Mouse (Mus musculus): ENCODE measurements around the gene Xkr8.
"Not testable (repeated sequence)": the region's sequence is repeated elsewhere in the genome, so short reads cannot be mapped to it uniquely, and the experiment has no call there.

Gene Xkr8

DNA sequence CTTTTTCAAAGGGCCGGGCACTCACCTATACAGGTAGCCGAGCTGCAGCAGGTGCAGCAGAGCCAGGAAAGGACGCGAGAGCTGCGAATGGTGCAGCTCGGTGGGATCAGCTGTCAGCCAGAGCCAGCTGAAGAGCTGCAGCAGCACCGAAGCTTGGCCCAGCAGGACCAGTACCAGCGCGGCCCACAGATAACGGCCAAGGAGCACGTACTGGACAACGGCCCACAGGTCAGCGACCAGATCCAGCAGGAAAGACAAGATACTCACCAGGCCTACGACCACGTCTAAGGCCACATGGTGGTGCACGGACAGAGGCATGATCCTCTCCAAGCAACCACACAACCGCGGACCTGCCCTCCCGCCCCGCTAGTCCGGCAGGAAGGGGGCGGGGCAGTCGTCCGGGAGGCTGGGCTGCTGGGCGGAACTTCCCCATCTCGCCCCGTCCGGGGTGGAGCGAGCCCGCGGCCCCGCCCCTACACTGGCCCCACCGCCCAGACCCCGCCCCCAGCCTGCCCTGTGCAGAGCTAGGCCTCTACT lies at the start of gene Xkr8:
Gene Xkr8, minus strand, starts transcription at position 399 of the 537 bp plus-strand sequence.
- in situ Hi-C loops (cut with MseI, MboI), result no loop called here

DNA sequence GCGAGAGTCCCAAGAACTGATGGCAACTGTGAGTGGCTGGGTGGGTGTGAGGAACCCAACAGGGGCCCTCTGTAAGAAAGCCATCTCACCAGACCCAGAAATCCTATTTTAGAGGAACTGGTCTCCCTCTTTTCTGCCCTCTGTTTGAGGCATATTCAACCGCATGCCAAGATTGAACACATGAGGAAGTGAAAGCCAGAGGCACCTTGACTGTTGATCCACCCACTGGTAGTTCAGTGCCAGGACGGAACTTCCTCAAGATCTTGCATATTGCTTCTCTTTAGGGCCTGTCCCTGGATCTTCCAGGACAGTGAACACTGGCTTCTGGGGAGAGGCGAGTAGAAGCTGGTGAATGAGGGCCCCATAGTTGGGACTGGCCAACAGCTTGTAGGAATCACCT lies 47.9 kb upstream of the Xkr8 start:
- in situ Hi-C loops (cut with MseI, MboI), result no loop called here

DNA sequence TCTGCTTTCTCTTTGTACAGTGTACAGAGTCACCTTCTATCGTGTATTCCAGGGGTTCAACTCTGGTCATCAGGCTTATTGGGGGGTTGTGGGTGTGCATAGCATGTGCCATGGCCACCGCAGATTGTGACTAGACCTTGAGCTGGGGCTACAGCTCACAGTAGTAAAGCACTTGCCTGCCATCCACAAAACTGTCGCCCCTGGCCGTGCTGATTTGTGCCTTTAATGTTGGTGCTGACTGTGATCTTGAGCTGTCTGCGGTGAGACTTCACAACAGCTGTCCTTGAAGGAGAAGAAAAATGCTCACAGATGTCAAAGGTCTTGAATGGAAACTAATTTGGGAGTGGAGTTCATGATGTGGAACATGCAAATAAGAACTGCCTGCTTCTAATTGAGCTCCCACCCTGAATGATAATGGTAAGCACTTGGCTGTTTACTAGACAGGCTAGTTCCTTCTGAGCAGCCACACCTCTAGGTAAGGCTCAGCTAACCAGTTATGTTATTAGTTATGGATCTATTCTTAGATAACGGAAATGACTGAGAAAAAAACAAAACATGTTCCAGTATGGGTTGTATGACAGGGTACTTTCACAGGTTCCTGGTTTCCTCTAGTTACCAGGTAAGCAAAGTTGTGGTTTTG lies 46.3 kb upstream of the Xkr8 start:
- in situ Hi-C loops (cut with MseI, MboI), result loop anchor here in 1 of 2 experiments (5.0 kb wide), 1 partner anchor 39 kb away; no protein-coding TSS in a partner anchor

DNA sequence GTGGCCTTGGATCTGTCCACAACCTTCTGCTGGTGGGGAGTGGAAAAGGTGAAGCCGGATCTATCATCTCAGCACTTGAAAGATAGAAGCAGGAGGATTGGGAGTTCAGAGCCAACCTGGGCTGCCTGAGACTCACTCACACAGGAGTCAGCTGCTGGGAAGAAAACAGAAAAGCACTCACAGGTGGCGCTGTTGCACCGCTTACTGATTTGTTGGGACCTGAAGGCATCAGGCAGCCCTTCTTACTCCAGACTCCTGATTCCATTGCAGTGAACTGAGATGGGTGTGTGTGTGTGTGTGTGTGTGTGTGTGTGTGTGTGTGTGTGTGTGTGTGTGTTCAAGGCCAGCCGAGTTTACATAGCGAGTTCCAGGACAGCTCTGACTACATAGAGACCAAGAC lies 44.4 kb upstream of the Xkr8 start:
- in situ Hi-C loops (cut with MseI, MboI), result loop anchor here in 1 of 2 experiments (5.0 kb wide), 1 partner anchor 41 kb away; no protein-coding TSS in a partner anchor

DNA sequence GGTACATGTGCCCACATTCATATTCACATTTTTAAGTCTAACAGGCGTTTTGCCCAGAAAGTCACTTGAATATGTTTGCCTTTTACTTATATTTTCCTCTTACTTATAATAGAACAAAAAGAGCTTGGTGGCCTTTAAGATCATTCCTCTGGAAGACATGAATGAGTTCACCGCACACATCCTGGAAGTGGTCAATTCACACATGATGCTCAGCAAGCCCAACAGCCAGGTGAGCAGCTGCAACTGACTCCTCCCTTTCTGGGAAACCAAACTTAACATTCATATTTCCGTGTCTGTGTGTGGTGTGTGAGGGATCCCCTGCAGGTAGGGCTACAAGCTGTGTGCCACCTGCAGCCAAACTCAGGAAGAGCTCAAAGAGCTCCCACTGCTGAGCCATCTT lies 42.6 kb upstream of the Xkr8 start:
- in situ Hi-C loops (cut with MseI, MboI), result loop anchor here in 1 of 2 experiments (5.0 kb wide), 1 partner anchor 42 kb away; no protein-coding TSS in a partner anchor

DNA sequence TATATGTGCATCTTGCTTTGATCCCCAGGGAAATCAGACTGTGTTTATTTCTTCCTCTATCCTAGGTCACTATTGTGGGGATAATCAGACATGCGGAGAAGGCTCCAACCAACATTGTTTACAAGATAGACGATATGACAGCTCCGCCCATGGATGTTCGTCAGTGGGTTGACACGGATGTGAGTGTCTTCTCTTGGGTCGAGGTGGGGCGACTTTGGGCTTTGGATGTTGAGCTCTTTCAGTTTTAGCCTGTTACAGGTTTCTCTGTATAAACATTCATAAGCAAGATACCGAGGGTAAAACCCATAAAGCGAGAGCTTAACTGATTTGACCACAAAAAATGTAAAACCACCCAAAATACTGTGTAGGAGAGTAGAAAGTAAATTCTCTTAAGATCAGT lies 39.4 kb upstream of the Xkr8 start:
- in situ Hi-C loops (cut with MseI, MboI), result no loop called here

DNA sequence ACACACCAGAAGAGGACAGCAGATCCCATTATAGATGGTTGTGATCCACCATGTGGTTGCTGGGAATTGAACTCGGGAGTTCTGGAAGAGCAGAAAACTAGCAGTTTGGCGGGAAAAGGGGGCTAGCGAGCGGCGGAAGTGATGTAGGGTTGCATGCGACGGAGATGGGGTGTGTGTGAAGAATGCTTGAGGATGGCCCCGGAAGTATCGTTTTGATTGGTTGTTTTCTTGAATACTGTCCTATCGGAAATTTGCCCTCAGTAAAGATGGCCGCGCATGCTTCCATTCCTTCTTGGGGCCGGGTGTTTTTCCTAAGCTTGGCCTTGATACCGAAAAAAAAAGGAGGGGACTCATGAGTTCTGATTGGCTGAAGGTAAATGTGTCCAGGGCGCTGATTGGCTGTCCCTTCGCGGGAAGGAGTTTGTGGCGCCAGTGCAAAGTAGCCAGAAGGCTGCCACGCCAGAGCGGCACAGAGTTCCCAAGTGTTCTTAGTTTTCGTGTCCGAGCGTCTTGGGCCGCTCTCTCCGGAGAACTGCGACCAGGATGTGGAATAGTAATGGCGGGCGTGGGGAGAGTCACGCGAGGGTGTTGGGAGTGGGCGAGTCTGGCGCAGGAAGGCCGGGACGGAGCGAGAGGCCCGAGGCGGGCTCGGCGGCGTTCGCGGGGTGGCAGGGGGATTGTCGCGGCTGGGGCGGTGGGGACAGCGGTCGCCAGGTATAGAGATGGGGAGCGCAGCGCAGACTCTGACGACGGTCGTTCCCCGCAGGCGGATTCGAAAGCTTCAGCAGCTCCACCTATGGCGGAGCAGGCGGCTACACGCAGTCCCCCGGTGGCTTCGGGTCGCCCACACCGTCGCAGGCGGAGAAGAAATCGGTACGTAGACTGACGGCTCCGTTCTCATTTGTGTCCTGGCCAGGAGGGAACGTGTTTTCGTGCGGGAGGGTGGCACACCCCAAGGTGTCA lies 35.8 kb upstream of the Xkr8 start, which contains the start of gene Rpa2:
Gene Rpa2, plus strand, starts transcription at position 419 of the 963 bp plus-strand sequence.
- in situ Hi-C loops (cut with MseI, MboI), result no loop called here

DNA sequence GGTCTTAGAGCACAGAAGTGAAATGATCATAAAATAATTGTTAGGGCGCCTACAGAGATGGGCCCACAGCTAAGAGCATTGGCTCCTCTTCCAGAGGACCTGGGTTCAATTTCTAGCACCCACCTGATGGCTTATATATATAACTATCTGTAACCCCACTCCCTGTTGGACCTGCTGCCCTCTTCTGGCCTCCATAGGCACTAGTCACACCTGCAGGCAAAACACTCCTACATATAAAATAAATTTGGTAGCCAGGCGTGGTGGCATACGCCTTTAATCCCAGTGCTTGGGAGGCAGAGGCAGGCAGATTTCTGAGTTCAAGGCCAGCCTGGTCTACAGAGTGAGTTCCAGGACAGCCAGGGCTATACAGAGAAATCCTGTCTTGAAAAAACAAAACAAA lies 30.8 kb upstream of the Xkr8 start:
- in situ Hi-C loops (cut with MseI, MboI), result not testable (repeated sequence)

DNA sequence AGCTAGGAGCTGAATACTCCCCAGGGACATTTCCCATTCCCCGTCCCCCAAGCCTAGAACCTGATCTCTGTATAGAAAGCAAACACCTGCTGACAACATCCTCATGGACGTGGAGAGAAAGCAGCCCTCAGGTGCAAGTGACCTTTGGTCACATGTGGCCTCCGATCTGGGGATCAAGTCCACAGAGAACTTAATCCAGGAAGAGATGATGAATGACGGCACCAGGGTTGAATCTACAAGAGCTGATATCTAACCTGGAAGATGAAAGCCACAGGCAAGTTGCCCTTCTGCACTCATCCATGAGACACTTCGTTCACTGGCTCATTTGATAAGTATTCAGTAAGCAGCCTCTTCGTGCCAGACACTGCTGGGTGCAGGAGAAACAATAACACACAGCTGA lies 30.3 kb upstream of the Xkr8 start:
- in situ Hi-C loops (cut with MseI, MboI), result no loop called here

DNA sequence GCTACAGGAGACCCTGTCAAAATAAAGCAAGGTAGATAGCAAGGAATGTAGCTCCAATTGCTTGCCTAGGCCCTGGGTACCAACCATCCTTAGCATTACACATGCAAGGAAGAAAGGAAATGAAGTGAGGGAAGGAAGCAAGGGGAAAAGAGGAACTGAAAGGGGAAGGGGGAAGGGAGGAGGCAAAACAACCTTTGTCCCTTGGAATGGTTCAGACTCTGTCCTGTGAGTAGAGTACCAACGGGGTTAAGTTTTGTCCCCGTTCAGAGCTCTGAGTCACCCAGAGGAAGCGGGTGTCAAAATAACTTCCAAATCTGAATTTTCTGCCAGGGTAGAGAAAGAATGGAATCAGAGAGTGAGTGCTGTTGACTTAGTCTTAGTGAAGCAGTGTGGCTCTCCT lies 27.9 kb upstream of the Xkr8 start:
- in situ Hi-C loops (cut with MseI, MboI), result no loop called here

DNA sequence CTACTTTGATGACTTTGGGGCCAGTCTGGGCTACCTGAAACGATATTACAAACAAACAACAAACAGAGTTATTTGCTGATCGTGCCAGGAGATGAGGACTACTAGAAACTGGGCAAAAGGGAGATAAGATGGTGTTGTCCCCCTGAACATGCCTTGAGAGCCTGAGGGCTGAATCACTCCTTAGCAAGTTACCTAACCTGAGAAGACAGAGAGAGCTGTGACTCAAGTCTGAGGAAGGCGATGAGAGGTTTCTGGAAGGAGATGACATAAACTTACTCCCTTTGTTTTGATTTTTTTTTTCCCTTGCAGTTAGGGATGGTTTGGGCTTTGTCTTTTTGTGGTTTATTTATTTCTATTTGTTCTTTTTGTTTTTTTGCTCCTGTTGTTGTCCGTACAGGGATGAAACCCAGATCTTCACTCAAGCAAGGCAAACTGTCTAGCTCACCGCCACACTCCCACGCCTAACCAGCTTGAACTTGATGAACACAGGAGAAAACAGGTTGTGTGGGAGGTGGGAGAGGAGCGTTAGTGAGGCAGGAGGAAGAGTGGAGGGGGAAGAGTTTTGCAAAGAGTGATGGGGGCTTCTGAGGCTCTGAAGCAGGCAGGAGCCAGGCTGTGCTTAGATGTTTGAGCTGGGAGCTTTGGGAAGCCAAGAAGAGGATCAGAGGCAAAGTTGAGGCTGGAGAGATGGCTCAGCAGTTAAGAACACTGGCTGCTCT lies 25.4 kb upstream of the Xkr8 start:
- in situ Hi-C loops (cut with MseI, MboI), result no loop called here

DNA sequence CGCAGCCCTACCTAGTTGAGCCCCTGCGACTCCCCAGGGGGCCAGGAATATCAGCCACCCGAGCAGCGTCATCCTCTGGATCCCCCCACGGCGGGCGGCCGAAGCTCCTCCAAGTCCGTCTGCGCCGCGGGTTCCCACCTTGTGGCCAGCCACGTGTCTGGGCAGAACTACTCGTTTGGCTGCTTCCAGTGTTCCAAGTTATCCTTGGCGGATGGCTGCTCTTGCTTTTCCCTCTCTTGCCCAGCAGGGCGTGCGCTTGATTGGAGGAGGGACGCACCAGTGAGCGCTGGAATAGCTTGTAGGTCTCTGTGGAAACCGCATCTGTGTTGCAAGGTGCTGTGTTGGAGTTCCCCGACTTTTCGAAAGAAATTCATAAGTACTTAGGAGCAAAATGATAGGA lies 24.6 kb upstream of the Xkr8 start, which contains the start of gene Smpdl3b:
Gene Smpdl3b, minus strand, starts transcription at position 279 of the 400 bp plus-strand sequence.
- in situ Hi-C loops (cut with MseI, MboI), result no loop called here

DNA sequence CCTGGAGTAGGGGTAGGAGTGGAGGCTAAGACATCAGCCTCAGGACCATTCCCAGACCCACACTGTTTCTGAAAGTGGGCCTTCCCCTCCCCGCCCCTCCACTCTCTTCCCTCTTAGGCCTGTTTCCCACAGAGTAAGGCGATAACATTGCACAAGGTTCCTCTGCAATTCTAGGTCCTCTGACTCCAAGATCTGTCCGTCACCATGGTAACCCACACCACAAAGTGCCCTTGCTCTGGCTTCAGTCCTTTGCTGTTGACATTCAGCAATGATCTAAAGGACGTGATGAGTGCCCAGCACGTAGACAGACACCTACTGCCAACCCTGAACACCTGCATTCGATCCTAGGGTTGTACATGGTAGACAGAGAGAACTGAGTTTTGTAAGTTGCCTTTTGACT lies 20.6 kb upstream of the Xkr8 start:
- in situ Hi-C loops (cut with MseI, MboI), result no loop called here

DNA sequence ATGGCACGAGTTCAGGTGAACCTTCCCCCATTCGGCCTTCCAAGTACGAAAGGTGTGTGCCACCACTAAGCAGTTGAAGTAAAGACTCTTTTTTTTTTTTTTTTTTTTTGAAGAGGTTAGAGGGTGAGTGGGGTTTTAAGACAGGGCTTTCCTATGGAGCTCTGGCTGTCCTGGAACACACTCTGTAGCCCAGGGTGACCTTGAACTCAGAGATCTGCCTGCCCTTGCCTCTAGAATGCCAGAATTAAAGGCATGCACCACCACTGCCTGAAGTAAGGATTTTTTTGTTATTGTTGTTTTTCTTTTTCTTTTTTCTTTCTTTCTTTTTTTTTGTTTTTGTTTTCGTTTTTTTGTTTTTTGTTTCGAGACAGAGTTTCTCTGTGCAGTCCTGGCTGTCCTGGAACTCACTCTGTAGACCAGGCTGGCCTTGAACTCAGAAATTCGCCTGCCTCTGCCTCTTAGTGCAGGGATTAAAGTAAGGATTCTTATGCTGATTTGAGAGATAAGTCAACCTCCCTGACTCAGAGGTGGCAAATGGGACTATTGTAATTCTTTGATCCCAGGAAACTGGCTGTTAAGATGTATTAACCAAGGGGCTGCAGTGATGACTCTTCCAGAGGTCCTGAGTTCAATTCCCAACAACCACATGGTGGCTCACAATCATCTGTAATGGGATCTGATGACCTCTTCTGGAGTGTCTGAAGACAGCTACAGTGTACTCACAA lies 17.1 kb upstream of the Xkr8 start:
- in situ Hi-C loops (cut with MseI, MboI), result no loop called here

DNA sequence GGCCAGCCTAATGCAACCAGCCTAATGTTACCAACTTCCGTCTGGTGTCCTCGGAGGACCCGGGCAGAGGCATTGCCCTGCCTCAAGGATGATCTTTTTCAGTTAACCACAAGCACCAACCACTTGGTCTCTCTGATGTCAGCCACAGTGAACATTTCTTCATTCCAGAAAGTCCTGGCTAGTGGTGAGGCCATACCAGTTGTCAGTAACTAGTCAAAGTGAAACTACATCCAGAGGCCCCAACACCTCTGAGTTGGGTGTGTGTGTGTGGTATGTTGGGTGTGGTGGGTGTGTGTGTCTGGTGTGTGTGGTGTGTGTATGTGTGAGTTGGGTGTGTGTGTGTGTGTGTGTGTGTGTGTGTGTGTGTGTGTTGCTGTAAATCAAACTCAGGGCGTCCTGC lies 16.4 kb upstream of the Xkr8 start:
- in situ Hi-C loops (cut with MseI, MboI), result no loop called here

DNA sequence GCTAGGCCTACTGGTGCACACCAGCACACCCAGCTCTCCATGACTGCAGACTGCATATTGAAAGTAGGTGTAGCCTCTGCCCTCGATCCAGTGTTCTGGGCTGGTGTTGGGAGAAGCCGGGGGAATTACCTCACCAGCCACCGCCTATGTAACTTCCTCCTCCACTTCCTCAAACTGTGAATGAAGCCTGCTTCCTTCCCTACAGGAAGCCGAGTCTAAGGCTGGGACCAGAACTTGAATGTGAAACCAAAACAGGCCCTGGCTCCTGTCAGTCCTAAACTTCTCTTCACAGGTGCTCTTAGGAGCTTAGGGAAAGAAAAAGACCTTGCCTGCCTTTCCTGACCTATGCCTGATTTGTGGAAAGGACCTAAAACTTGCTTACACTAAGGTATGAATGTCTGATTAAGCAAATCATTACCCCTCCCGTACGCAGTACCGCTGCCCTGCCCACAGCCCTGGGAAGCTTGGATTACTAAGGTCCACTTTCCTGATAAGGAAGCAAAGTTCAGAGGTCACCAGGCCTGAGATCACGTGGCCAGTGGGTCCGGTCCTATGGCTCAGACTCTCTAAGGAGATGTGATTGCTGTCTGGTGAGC lies 15.4 kb upstream of the Xkr8 start:
- in situ Hi-C loops (cut with MseI, MboI), result no loop called here

DNA sequence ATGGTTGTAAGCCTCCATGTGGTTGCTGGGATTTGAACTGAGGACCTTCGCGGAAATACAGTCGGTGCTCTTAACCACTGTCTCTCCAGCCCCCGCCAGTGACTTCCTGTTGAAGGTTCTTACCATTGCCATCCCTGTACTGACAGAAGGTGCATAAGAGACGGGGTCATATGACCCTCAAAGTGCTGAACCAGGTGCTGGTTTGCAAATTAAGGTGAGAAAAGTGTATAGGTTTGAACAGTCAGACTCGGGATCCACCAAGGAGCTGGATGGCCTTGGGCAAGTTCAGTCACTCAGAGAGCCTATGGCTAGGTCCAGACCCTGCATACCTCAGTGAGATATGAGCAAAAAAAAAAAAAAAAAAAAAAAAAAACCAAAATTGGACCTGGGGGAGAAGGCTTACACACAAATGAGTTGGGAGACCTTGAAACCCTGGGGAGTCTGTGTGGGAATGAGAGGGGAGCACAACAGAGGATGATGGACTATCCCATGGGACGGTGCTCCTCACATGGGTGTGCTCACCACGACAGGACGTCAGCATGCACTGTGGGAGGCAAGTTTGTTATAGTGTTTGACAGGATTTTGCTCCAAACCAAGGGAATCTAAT lies 14.7 kb upstream of the Xkr8 start:
- in situ Hi-C loops (cut with MseI, MboI), result no loop called here

DNA sequence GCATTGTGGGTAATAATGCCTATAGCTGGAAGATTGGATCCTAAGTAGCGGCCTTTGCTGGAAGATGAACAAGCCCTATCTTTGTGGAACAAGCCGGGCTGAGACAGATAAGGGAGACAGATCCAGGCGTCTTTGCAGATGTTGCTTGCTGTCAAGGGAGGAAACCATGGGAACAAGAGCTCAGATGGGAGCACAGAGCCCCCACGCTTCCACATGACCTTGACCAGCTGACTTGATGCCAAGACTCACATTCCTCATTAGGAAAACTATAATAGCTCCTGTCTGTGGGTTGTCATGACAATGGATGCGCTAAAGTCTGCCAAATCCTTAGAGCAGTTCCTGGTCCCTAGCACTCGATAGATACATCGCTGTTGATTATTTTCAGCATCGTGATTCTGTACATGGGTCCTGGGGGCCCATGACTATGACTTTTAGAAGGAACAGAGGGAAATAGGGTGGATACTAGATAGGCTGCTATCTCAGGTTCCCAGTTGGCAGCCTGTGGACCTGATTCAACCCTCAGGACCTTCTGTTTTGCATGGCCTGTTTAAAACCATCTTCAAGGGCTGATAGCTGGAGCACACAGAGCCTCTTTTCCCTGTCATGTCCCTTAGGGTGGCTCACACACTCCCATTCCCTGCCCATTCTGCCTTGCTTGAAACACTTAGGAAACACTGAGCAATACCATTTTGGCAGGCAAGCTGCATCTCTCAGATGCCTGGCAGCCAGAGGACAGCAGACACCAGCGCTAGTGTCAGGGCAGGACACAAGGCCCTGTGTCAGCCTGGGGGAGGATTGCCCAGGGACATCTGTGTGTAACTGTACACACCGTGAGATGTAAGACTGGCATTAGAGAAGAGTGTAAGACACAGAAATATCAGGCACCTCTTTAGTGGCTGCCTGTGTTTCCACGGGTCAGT lies 11.9 kb upstream of the Xkr8 start:
- in situ Hi-C loops (cut with MseI, MboI), result no loop called here

DNA sequence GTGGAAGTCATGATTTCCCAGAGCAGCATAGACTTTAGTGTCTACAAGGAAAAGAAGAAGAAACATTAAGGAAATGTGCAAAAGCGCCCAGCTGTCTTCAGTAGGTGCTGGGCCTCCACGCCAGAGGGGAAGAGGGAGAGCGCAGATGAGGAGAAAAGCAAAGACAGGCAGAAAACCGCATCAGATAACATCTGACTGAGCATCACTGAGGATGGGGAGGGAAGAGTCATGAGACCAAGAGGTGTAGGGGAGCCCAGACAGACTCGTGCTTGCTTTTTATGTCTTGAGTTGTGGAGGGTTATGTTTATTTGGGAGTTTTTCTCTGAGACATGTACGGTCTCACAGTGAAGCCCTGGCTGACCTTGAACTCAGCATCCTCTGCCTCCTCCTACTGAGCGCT lies 9.1 kb upstream of the Xkr8 start:
- in situ Hi-C loops (cut with MseI, MboI), result no loop called here
